ENCODE assay signal across 8 mouse cellular contexts in the genomic region with DNA sequence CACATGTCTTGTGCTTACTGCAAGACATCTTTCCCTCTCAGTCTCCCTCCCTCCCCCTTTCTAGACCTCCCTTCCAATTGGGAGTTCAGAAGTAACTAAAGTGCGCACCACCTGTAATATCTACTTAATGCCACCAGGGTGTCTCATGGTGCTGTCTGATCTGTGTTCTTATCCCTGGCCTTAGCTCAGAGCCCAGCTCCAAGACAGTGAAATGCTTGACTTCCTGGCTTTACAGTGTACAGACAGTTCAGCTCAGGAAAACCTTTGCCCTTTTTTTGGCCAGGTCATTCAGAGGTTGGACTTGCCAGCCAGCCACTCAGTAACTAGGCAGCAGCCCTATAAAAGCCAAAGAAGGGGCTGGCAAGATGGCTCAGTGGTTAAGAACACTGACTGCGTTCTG. TPM values are rescaled to one million over a fixed set of nuclear protein-coding genes. Genes with fewer than 3 reads are reported as not detected.
A peak's percentile ranks its signal among the peaks of the same experiment; 100 is the strongest.
DNase-seq lines count a peak whose midpoint lies in the region; ATAC-seq and TF ChIP-seq lines count a peak whose summit lies in the region.

No protein-coding gene starts in this region.

- no peaks in the 10 kb centered on the region for H3K4me1 ChIP-seq in spleen, adult 2 months (ENCODE audit: control insufficient read depth, insufficient read depth, insufficient read length)
- no peaks in the 10 kb centered on the region for H3K4me1 ChIP-seq in forebrain, postnatal 0 days (ENCODE audit: insufficient read depth)
- 0 out of 2 replicates have a peak, but pooled peaks cover 7% of the 10 kb centered on the region for H3K4me1 ChIP-seq in liver, embryonic 15.5 days (replicated peaks)
- H3K4me1 ChIP-seq in neural tube, embryonic 13.5 days (replicated peaks), result no peaks in the 10 kb centered on the region

- no peak overlapping the region for H3K4me3 ChIP-seq in spleen, adult 2 months (ENCODE audit: extremely low read depth, insufficient read depth, insufficient read length)
- H3K4me3 ChIP-seq in forebrain, postnatal 0 days (ENCODE audit: low read depth, low read length), result no peak overlapping the region
- no peak overlapping the region for H3K4me3 ChIP-seq in liver, embryonic 15.5 days (replicated peaks)
- no peak overlapping the region for H3K4me3 ChIP-seq in neural tube, embryonic 13.5 days

- no peak overlapping the region for H3K9ac ChIP-seq in forebrain, postnatal 0 days
- no peak overlapping the region for H3K9ac ChIP-seq in liver, embryonic 15.5 days
- H3K9ac ChIP-seq in neural tube, embryonic 13.5 days, result no peak overlapping the region

- ATAC-seq in forebrain, postnatal 0 days, result peak; percentile 87
- peak; percentile 89 for ATAC-seq in inflammation-experienced regulatory T-cells, adult 6 months
- peak; percentile 47; the same call in 1 of the 2 replicates for ATAC-seq in liver, embryonic 15.5 days (ENCODE audit: insufficient read depth)
- peak; percentile 79 for ATAC-seq in neural tube, embryonic 13.5 days (ENCODE audit: low read depth)

- H3K27me3 ChIP-seq in spleen, adult 2 months (ENCODE audit: control insufficient read depth, insufficient read depth, low read length), result no peaks in the 10 kb centered on the region
- H3K27me3 ChIP-seq in forebrain, postnatal 0 days (ENCODE audit: insufficient read depth, low read length), result no peaks in the 10 kb centered on the region
- H3K27me3 ChIP-seq in liver, embryonic 15.5 days, result no peaks in the 10 kb centered on the region
- no peaks in the 10 kb centered on the region for H3K27me3 ChIP-seq in neural tube, embryonic 13.5 days

- no peaks in the 10 kb centered on the region for H3K9me3 ChIP-seq in forebrain, postnatal 0 days (ENCODE audit: low read length)
- no peaks in the 10 kb centered on the region for H3K9me3 ChIP-seq in liver, embryonic 15.5 days (replicated peaks)
- no peaks in the 10 kb centered on the region for H3K9me3 ChIP-seq in neural tube, embryonic 13.5 days

- no peak overlapping the region for H3K4me2 ChIP-seq in forebrain, postnatal 0 days (ENCODE audit: low read depth)
- no peak overlapping the region for H3K4me2 ChIP-seq in liver, embryonic 15.5 days
- H3K4me2 ChIP-seq in neural tube, embryonic 13.5 days, result no peak overlapping the region

- TF ChIP-seq POLR2A in spleen, adult 2 months (IDR thresholded peaks at IDR 0.05; ENCODE audit: low read depth, low read length), result no peak

- peak; percentile 63; the same call in 1 of the 2 replicates for TF ChIP-seq CTCF in spleen, adult 2 months (IDR thresholded peaks at IDR 0.05; ENCODE audit: extremely low read depth, insufficient read depth, insufficient read length, insufficient replicate concordance)
- TF ChIP-seq CTCF in forebrain, postnatal 0 days (IDR thresholded peaks at IDR 0.05; ENCODE audit: low read depth), result peak; percentile 84

- no peaks in the 10 kb centered on the region for H3K36me3 ChIP-seq in spleen, adult 2 months (ENCODE audit: control insufficient read depth, insufficient read depth, low read length)
- H3K36me3 ChIP-seq in forebrain, postnatal 0 days (ENCODE audit: insufficient read depth), result no peaks in the 10 kb centered on the region
- peaks cover 18% of the 10 kb centered on the region for H3K36me3 ChIP-seq in liver, embryonic 15.5 days (replicated peaks)
- 0 out of 2 replicates have a peak, but pooled peaks cover 3% of the 10 kb centered on the region for H3K36me3 ChIP-seq in neural tube, embryonic 13.5 days

- H3K27ac ChIP-seq in spleen, adult 2 months (ENCODE audit: insufficient read depth, low read length), result no peak overlapping the region
- no peak overlapping the region for H3K27ac ChIP-seq in forebrain, postnatal 0 days (ENCODE audit: low read depth, low read length)
- no peak overlapping the region for H3K27ac ChIP-seq in liver, embryonic 15.5 days (replicated peaks)
- no peak overlapping the region for H3K27ac ChIP-seq in neural tube, embryonic 13.5 days (replicated peaks)

- DNase-seq in spleen, adult 2 months (ENCODE audit: low read depth in 1 of 2, low spot score in 2 of 2), result peak in 1 of 2 experiments; percentile 16
- no peak for DNase-seq in spleen, postnatal 4 days (ENCODE audit: low spot score in 2 of 2)
- peak; percentile 52 for DNase-seq in c-Kit-positive CD71-positive TER-119-positive erythroid progenitor cells, embryonic 14.5 days (ENCODE audit: low spot score)
- DNase-seq in forebrain, postnatal 0 days, result peak; percentile 65
- no peak for DNase-seq in right cerebral cortex, postnatal 14 days

- 52% methylated on average over 2 of the region's 2 CpGs for WGBS in spleen, adult 2 months
- WGBS in forebrain, postnatal 0 days, result 47% methylated on average over 2 of the region's 2 CpGs
- 44% methylated on average over 2 of the region's 2 CpGs for WGBS in liver, embryonic 15.5 days (ENCODE audit: insufficient replicate concordance)
- WGBS in neural tube, embryonic 13.5 days, result 47% methylated on average over 2 of the region's 2 CpGs

RNA-seq across cellular contexts. Expression of a gene that starts 8.9 kb away (rescaled TPM):
- polyA plus RNA-seq in spleen, adult 2 months (2012; rRNA removed), result 14.2 and 15.5 TPM in 2 replicates
- 33.0 and 43.7 TPM in 2 replicates for total RNA-seq in forebrain, postnatal 0 days (2014; rRNA removed)
- polyA plus RNA-seq in forebrain, postnatal 0 days (2015; fragmentation: Nextera tagmentation; extraction: Ambion mirVana), result 28.0 and 34.6 TPM in 2 replicates
- polyA plus RNA-seq in inflammation-experienced regulatory T-cells, adult 6 months (2017; shearing (Covaris generic)), result 10 to 100 TPM; 19.3 to 25.6 (median 21.5) TPM
- polyA plus RNA-seq in liver, embryonic 15.5 days (2015; fragmentation: Nextera tagmentation; extraction: Ambion mirVana), result 8.3 and 8.6 TPM in 2 replicates
- polyA plus RNA-seq in neural tube, embryonic 13.5 days (2015; fragmentation: Nextera tagmentation; extraction: Ambion mirVana), result 53.9 and 62.8 TPM in 2 replicates

RNA-seq across cellular contexts. Expression of a gene that starts 12.0 kb away (rescaled TPM):
- polyA plus RNA-seq in spleen, adult 2 months (2012; rRNA removed), result 106 and 133 TPM in 2 replicates
- total RNA-seq in forebrain, postnatal 0 days (2014; rRNA removed), result 282 and 390 TPM in 2 replicates
- 103 and 121 TPM in 2 replicates for polyA plus RNA-seq in forebrain, postnatal 0 days (2015; fragmentation: Nextera tagmentation; extraction: Ambion mirVana)
- 10 to 100 TPM; 40.8 to 52.4 (median 50.5) TPM for polyA plus RNA-seq in inflammation-experienced regulatory T-cells, adult 6 months (2017; shearing (Covaris generic))
- polyA plus RNA-seq in liver, embryonic 15.5 days (2015; fragmentation: Nextera tagmentation; extraction: Ambion mirVana), result 108 and 113 TPM in 2 replicates
- 281 and 354 TPM in 2 replicates for polyA plus RNA-seq in neural tube, embryonic 13.5 days (2015; fragmentation: Nextera tagmentation; extraction: Ambion mirVana)

RNA-seq across cellular contexts. Expression of a gene that starts 38.7 kb away (rescaled TPM):
- polyA plus RNA-seq in spleen, adult 2 months (2012; rRNA removed), result 10.7 and 12.1 TPM in 2 replicates
- 28.9 and 34.7 TPM in 2 replicates for total RNA-seq in forebrain, postnatal 0 days (2014; rRNA removed)
- polyA plus RNA-seq in forebrain, postnatal 0 days (2015; fragmentation: Nextera tagmentation; extraction: Ambion mirVana), result 22.0 and 34.6 TPM in 2 replicates
- 1 to 10 TPM; 2.0 to 6.4 (median 5.2) TPM for polyA plus RNA-seq in inflammation-experienced regulatory T-cells, adult 6 months (2017; shearing (Covaris generic))
- polyA plus RNA-seq in liver, embryonic 15.5 days (2015; fragmentation: Nextera tagmentation; extraction: Ambion mirVana), result 1.1 and 1.5 TPM in 2 replicates
- 51.3 and 59.1 TPM in 2 replicates for polyA plus RNA-seq in neural tube, embryonic 13.5 days (2015; fragmentation: Nextera tagmentation; extraction: Ambion mirVana)

Comparison
In these comparisons a context has a peak if more than half of its experiments do, and no peak if none do; other contexts are left out.
1. DNase-seq: peak in c-Kit-positive CD71-positive TER-119-positive erythroid progenitor cells, embryonic 14.5 days (single experiment) and forebrain, postnatal 0 days (single experiment); none in spleen, postnatal 4 days (0 of 2) and right cerebral cortex, postnatal 14 days (single experiment).
2. Peak in every context shown above with its lines, with median percentiles within 50 percentile points of each other: ATAC-seq.